Mouse (Mus musculus) liver, embryonic 11.5 days (tissue): ENCODE results near the gene Pdcd5. TPM values are rescaled to one million over a fixed set of nuclear protein-coding genes. Genes with fewer than 3 reads are reported as not detected.

Experiments
- ATAC-seq: fragments of 200-750 bp; cut with Nextera tagmentation; replicated peaks from 2 replicates; pipeline ENCODE4 v1.8.0; 2017; ENCODE audit warnings: moderate number of reproducible peaks, mild to moderate bottlenecking, moderate TSS enrichment, moderate library complexity; ENCODE audit not compliant: low FRiP score
- DNase-seq: peaks from one replicate; pipeline ENCODE4 v3.0.0-alpha.2; 2017; ENCODE audit warnings: low spot score
- H3K27ac ChIP-seq: fragments of 300-500 bp; sonication (generic); 2 replicates; pipeline ENCODE4 v1.5.1; 2014; ENCODE audit warnings: mild to moderate bottlenecking, low read depth, low read length, control low read depth
- H3K27me3 ChIP-seq: fragments of 300-500 bp; sonication (generic); replicated peaks from 2 replicates; pipeline ENCODE4 v1.6.1; 2014; ENCODE audit warnings: low read length, mixed read lengths; ENCODE audit not compliant: control insufficient read depth, insufficient read depth
- H3K36me3 ChIP-seq: fragments of 300-500 bp; sonication (generic); 2 replicates; pipeline ENCODE4 v1.6.1; 2014; ENCODE audit warnings: mild to moderate bottlenecking, low read length, moderate library complexity, mixed read lengths; ENCODE audit not compliant: control insufficient read depth, insufficient read depth
- H3K4me1 ChIP-seq: fragments of 300-500 bp; sonication (generic); replicated peaks from 2 replicates; pipeline ENCODE4 v1.6.1; 2014; ENCODE audit warnings: low read length, mixed read lengths; ENCODE audit not compliant: control insufficient read depth, insufficient read depth
- H3K4me2 ChIP-seq: fragments of 300-500 bp; sonication (generic); 2 replicates; pipeline ENCODE4 v1.6.1; 2014; ENCODE audit warnings: mild to moderate bottlenecking, control low read depth, moderate library complexity
- H3K4me3 ChIP-seq: fragments of 300-500 bp; sonication (generic); 2 replicates; pipeline ENCODE4 v1.5.1; 2014; ENCODE audit warnings: low read depth, low read length, control low read depth
- H3K9ac ChIP-seq: fragments of 300-500 bp; sonication (generic); 2 replicates; pipeline ENCODE4 v1.6.1; 2014; ENCODE audit warnings: low read depth, low read length, control low read depth
- H3K9me3 ChIP-seq: fragments of 300-500 bp; sonication (generic); 2 replicates; pipeline ENCODE4 v1.6.1; 2016; ENCODE audit warnings: low read length, inconsistent platforms, mixed read lengths; ENCODE audit not compliant: control insufficient read depth
- WGBS: fragments of 180-500 bp; shearing (Covaris S2); extraction: QIAGEN DNeasy Blood & Tissue Kit; methylation state at CpG from one replicate; pipeline ENCODE4 v1.1.7; 2014; 5-methylcytosine and 5-hydroxymethylcytosine counted together
- polyA plus RNA-seq: library from polyadenylated mRNA; unstranded; fragments of >200 nt; fragmentation: Nextera tagmentation; extraction: Ambion mirVana; gene quantifications from 2 replicates; pipeline ENCODE4 v1.2.1, GENCODE M21; 2014

Pdcd5 gene
- polyA plus RNA-seq, 1 experiment from 2014 or later = 301 TPM

DNA sequence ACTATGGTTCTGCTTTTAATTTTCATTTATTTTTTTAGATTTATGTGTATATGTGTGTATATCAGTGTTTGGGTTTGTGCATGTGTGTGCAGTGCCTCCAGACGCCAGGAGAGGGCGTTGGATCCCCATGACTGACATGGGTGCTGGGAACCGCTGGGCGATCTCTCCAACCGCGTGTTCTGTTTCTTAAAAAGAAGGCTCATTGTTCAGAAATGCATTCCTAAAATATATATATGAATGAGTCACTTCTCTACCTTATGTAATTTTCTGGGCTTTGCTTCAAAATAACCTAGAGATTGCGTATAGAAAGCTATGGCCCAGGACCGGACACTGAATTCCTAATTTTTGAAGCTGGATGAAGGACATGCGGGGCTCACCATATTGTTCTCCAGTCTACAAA, 47.8 kb downstream of the Pdcd5 start:
- H3K4me2 ChIP-seq = no peak overlapping the region
- no peaks in the 10 kb centered on the region for H3K9me3 ChIP-seq
- ATAC-seq (no peak), DNase-seq (no peak)
- no peak overlapping the region for H3K9ac ChIP-seq
- peaks cover 23% of the 10 kb centered on the region for H3K36me3 ChIP-seq
- 92% methylated on average over 9 of the region's 9 CpGs for WGBS
- no peak overlapping the region for H3K4me3 ChIP-seq
- H3K27me3 ChIP-seq = no peaks in the 10 kb centered on the region
- H3K27ac ChIP-seq = no peak overlapping the region
- peaks cover 9% of the 10 kb centered on the region; the same call in 1 of the 2 replicates for H3K4me1 ChIP-seq

DNA sequence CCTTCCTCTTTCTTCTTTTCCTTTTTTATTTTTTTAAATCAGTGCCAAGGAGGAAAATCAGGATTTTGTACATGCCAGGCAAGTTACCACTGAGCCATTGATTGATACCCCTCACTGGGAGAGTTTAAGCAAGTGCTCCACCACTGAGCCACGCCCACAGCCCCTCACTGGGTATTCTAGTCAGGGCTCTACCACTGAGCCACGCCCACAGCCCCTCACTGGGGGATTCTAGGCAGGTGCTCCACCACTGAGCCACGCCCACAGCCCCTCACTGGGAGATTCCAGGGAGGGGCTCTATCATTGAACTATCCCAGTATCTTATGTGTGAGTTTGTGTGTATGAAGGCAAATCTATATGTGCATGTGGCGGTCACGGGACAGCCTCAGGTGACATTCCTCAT, 53.0 kb downstream of the Pdcd5 start:
- ATAC-seq = no peak
- no peak for DNase-seq
- no peak overlapping the region for H3K9ac ChIP-seq
- no peak overlapping the region for H3K4me3 ChIP-seq
- no peak overlapping the region for H3K4me2 ChIP-seq
- H3K4me1 ChIP-seq = peaks cover 5% of the 10 kb centered on the region
- peaks cover 32% of the 10 kb centered on the region for H3K36me3 ChIP-seq
- 91% methylated on average over 5 of the region's 5 CpGs for WGBS
- no peak overlapping the region for H3K27ac ChIP-seq
- no peaks in the 10 kb centered on the region for H3K9me3 ChIP-seq
- no peaks in the 10 kb centered on the region for H3K27me3 ChIP-seq

Other genes starting within 250 kb of the Pdcd5 start
- 2.6 and 3.6 TPM in 2 replicates for gene Slc7a9, start 198.7 kb downstream of the Pdcd5 start, polyA plus RNA-seq
- 0.22 and 0.29 TPM in 2 replicates for gene Tdrd12, start 109.8 kb downstream of the Pdcd5 start, polyA plus RNA-seq
- 125 and 144 TPM in 2 replicates for gene Nudt19, start 91.2 kb downstream of the Pdcd5 start, polyA plus RNA-seq
- 0.22 and 0.40 TPM in 2 replicates for gene Rgs9bp, start 61.9 kb downstream of the Pdcd5 start, polyA plus RNA-seq
- gene Ankrd27, start 61.3 kb downstream of the Pdcd5 start, polyA plus RNA-seq = 63.1 and 71.3 TPM in 2 replicates
- gene Dpy19l3, start 106.9 kb upstream of the Pdcd5 start, polyA plus RNA-seq = 17.1 and 22.9 TPM in 2 replicates
- 11.5 and 14.4 TPM in 2 replicates for gene Zfp507, start 155.5 kb upstream of the Pdcd5 start, polyA plus RNA-seq